Mouse (Mus musculus): ENCODE measurements at regions not wholly inside any gene's neighbourhood (a gene's known extent, or its start where the extent isn't known, plus 50 kb on each side); places are given as distances from the start of the nearest gene placed in this dataset.

DNA sequence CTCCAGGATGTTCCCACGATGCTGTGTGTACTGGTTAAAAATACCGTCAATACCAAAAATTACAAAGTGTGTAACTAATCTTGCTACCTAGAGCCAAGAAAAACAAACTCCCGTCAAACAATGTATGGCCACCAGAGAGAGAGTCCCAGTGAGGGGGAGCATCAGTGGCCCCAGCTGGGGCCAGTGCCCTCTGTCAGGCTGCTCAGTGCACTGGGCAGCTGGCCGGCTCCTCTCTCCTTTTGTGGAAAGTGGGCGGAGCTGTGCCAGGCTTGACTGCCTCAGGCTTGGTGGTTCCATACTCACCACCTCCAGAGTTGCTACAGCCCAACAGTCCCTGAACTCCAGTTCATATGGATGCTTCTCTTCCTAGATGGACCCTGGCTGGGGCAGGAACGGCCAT is 53.8 kb upstream of the Sept5 start:
- TF ChIP-seq POLR2A (IDR thresholded peaks at IDR 0.05; ENCODE audit: borderline replicate concordance, insufficient read depth, low read length) (no peak), CTCF (IDR thresholded peaks at IDR 0.05; ENCODE audit: borderline replicate concordance, insufficient read depth, low read depth, low read length) (no peak)
- 31% methylated on average over 6 of the region's 6 CpGs for WGBS
- Histone ChIP-seq H3K27me3 (ENCODE audit: control insufficient read depth, insufficient read depth, low read length) (no peaks in the 10 kb centered on the region), H3K27ac (ENCODE audit: insufficient read depth, low read length) (no peak overlapping the region), H3K4me1 (ENCODE audit: control insufficient read depth, insufficient read depth, low read length) (peaks cover 6% of the 10 kb centered on the region), H3K4me3 (replicated peaks; ENCODE audit: insufficient read depth, low read depth, low read length) (no peak overlapping the region)
- no peak for DNase-seq

DNA sequence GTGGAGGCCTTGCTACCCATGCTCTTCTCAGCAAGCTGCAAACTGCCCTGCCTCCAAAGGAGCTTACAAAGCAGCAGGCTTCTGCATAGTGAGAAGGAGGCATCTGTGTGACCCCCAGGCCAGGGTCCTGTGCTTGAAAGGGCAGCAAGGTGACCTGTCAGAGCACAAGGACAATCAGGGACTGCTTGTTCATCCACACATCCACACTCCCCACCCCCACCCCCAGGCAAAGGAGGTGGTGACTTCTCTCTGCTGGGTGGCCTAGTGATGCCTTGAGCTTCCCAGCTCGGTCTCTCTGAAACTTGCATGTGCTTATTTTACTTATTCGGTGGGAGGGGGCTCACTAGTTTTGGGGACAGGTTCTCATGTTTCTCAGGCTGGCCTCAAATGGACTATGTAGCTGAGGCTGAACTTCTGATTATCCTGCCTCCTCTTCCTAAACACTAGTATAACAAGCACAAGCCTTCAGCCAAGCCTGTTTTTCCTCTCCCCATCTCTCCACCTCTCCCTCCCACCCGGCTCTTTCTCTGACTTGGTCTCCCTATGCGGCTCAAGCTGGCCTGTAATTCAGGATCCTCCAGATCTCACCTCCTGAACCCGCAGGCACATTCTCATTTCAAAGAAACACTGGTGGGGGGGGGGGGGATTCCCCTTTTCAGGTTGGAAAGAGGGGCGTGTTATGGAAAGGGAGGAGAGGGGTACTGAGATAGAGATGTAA is 56.4 kb upstream of the Sept5 start:
- no peak for TF ChIP-seq POLR2A (IDR thresholded peaks at IDR 0.05; ENCODE audit: borderline replicate concordance, insufficient read depth, low read length)
- no peak for TF ChIP-seq CTCF (IDR thresholded peaks at IDR 0.05; ENCODE audit: borderline replicate concordance, insufficient read depth, low read depth, low read length)
- whole genome bisulfite sequencing = 39% methylated on average over 6 of the region's 6 CpGs

GRCm38 (mm10) chr16:18686916-18687315 is 57.2 kb upstream of the Sept5 start:
- H3K4me1 ChIP-seq (ENCODE audit: control insufficient read depth, insufficient read depth, low read length) = peaks cover 6% of the 10 kb centered on the region
- DNase-seq = peak; percentile 86 to 92
- peak overlapping the region; percentile 33 for H3K27ac ChIP-seq (ENCODE audit: insufficient read depth, low read length)
- H3K27me3 ChIP-seq (ENCODE audit: control insufficient read depth, insufficient read depth, low read length) = no peaks in the 10 kb centered on the region
- TF ChIP-seq CTCF (IDR thresholded peaks at IDR 0.05; ENCODE audit: borderline replicate concordance, insufficient read depth, low read depth, low read length) = no peak
- TF ChIP-seq POLR2A (IDR thresholded peaks at IDR 0.05; ENCODE audit: borderline replicate concordance, insufficient read depth, low read length) = peak; percentile 88
- WGBS = 1% methylated on average over 17 of the region's 17 CpGs
- peak overlapping the region; percentile 15 for H3K4me3 ChIP-seq (replicated peaks; ENCODE audit: insufficient read depth, low read depth, low read length)

More for the DNA sequence above, 56.4 kb upstream of the Sept5 start:
- Histone ChIP-seq H3K27me3 (ENCODE audit: control insufficient read depth, insufficient read depth, low read length) (no peaks in the 10 kb centered on the region), H3K4me1 (ENCODE audit: control insufficient read depth, insufficient read depth, low read length) (peaks cover 6% of the 10 kb centered on the region), H3K27ac (ENCODE audit: insufficient read depth, low read length) (peak overlapping the region; percentile 18; the same call in 1 of the 2 replicates), H3K4me3 (replicated peaks; ENCODE audit: insufficient read depth, low read depth, low read length) (no peak overlapping the region)
- DNase-seq = no peak

GRCm38 (mm10) chr16:18687367-18687766 is 57.6 kb upstream of the Sept5 start:
- WGBS = 5% methylated on average over 8 of the region's 8 CpGs
- H3K27me3 ChIP-seq (ENCODE audit: control insufficient read depth, insufficient read depth, low read length) = no peaks in the 10 kb centered on the region
- H3K4me3 ChIP-seq (replicated peaks; ENCODE audit: insufficient read depth, low read depth, low read length) = no peak overlapping the region
- H3K27ac ChIP-seq (ENCODE audit: insufficient read depth, low read length) = peak overlapping the region; percentile 33
- DNase-seq = peak; percentile 71 to 72
- H3K4me1 ChIP-seq (ENCODE audit: control insufficient read depth, insufficient read depth, low read length) = peaks cover 6% of the 10 kb centered on the region
- TF ChIP-seq CTCF (IDR thresholded peaks at IDR 0.05; ENCODE audit: borderline replicate concordance, insufficient read depth, low read depth, low read length) (peak; percentile 64), POLR2A (IDR thresholded peaks at IDR 0.05; ENCODE audit: borderline replicate concordance, insufficient read depth, low read length) (no peak)

GRCm38 (mm10) chr16:18695596-18695995 is 65.8 kb upstream of the Sept5 start:
- no peaks in the 10 kb centered on the region for H3K27me3 ChIP-seq (ENCODE audit: control insufficient read depth, insufficient read depth, low read length)
- TF ChIP-seq POLR2A (IDR thresholded peaks at IDR 0.05; ENCODE audit: borderline replicate concordance, insufficient read depth, low read length) = no peak
- TF ChIP-seq CTCF (IDR thresholded peaks at IDR 0.05; ENCODE audit: borderline replicate concordance, insufficient read depth, low read depth, low read length) = no peak
- H3K4me3 ChIP-seq (replicated peaks; ENCODE audit: insufficient read depth, low read depth, low read length) = no peak overlapping the region
- whole genome bisulfite sequencing = 73% methylated on average over 5 of the region's 5 CpGs
- no peak overlapping the region for H3K27ac ChIP-seq (ENCODE audit: insufficient read depth, low read length)
- DNase-seq = no peak
- H3K4me1 ChIP-seq (ENCODE audit: control insufficient read depth, insufficient read depth, low read length) = 0 out of 2 replicates have a peak, but pooled peaks cover 4% of the 10 kb centered on the region

DNA sequence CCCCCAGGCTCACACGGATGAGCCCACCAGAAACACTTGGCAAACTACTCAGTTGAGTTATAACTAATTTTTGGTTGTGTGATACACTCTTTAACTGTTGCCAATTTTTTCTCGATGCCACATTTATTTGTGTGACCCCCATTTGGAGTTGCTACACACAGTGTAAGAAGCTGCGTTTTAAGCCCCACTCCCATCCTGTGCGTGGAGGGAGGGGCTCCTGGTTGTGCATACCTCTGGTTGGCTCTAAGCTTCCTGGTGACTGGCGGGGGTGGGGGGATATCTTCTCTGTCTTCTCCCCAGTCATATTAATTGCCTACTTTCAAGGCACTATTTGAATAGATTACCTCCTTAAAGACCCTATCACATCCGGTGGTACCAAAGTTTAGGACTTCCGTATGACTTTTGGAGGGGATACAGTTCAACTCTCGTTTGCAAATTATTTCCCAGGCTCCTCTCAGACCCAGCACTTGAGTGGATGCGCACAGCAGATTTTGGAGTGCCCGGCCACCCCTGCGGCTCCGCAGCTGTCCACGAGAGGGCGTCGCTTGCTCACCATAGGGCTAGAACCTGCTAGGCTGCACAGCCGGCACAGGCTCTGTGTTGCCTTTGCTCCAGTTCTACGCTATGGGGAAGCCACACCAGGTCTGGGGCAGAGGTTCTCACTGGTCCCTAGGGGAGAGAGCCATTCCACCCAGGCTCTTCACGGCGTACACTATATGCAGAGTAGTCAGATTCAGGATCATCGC is 66.5 kb upstream of the Sept5 start:
- 0 out of 2 replicates have a peak, but pooled peaks cover 4% of the 10 kb centered on the region for H3K4me1 ChIP-seq (ENCODE audit: control insufficient read depth, insufficient read depth, low read length)
- DNase-seq = peak; percentile 75 to 84
- WGBS = 9% methylated on average over 20 of the region's 20 CpGs
- no peak overlapping the region for H3K27ac ChIP-seq (ENCODE audit: insufficient read depth, low read length)
- no peak overlapping the region for H3K4me3 ChIP-seq (replicated peaks; ENCODE audit: insufficient read depth, low read depth, low read length)
- TF ChIP-seq POLR2A (IDR thresholded peaks at IDR 0.05; ENCODE audit: borderline replicate concordance, insufficient read depth, low read length) (no peak), CTCF (IDR thresholded peaks at IDR 0.05; ENCODE audit: borderline replicate concordance, insufficient read depth, low read depth, low read length) (peak; percentile 81)
- no peaks in the 10 kb centered on the region for H3K27me3 ChIP-seq (ENCODE audit: control insufficient read depth, insufficient read depth, low read length)

GRCm38 (mm10) chr16:18696820-18697168 is 67.0 kb upstream of the Sept5 start:
- WGBS = 37% methylated on average over 5 of the region's 5 CpGs
- H3K27me3 ChIP-seq (ENCODE audit: control insufficient read depth, insufficient read depth, low read length) = no peaks in the 10 kb centered on the region
- no peak overlapping the region for H3K4me3 ChIP-seq (replicated peaks; ENCODE audit: insufficient read depth, low read depth, low read length)
- no peak for DNase-seq
- 0 out of 2 replicates have a peak, but pooled peaks cover 4% of the 10 kb centered on the region for H3K4me1 ChIP-seq (ENCODE audit: control insufficient read depth, insufficient read depth, low read length)
- no peak overlapping the region for H3K27ac ChIP-seq (ENCODE audit: insufficient read depth, low read length)
- TF ChIP-seq POLR2A (IDR thresholded peaks at IDR 0.05; ENCODE audit: borderline replicate concordance, insufficient read depth, low read length) (no peak), CTCF (IDR thresholded peaks at IDR 0.05; ENCODE audit: borderline replicate concordance, insufficient read depth, low read depth, low read length) (no peak)

DNA sequence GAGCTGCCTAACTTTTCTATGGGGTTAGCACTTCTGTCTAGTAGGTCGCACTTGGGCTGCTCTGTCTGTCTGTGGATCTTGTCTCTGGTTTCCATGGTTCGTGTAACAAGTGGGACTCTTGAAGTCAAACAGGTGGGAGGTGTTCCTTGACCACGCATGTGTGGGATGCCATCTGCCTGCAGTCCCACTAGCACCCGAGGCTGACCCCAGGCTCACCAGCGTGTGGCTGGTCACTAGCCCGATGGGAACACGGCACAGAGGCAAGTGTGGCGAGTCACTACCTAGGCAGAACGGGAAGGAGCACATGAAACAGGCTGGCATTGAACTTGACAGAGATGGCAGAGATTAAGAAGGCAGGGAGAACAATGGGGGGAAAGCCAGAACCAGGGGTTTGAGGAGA is 72.5 kb upstream of the Cldn5 start:
- no peak for TF ChIP-seq CTCF (IDR thresholded peaks at IDR 0.05; ENCODE audit: borderline replicate concordance, insufficient read depth, low read depth, low read length)
- no peak for TF ChIP-seq POLR2A (IDR thresholded peaks at IDR 0.05; ENCODE audit: borderline replicate concordance, insufficient read depth, low read length)
- no peak for DNase-seq
- Histone ChIP-seq H3K27me3 (ENCODE audit: control insufficient read depth, insufficient read depth, low read length) (no peaks in the 10 kb centered on the region), H3K27ac (ENCODE audit: insufficient read depth, low read length) (no peak overlapping the region), H3K4me3 (replicated peaks; ENCODE audit: insufficient read depth, low read depth, low read length) (no peak overlapping the region), H3K4me1 (ENCODE audit: control insufficient read depth, insufficient read depth, low read length) (no peaks in the 10 kb centered on the region)
- WGBS = 65% methylated on average over 9 of the region's 9 CpGs

Measured in cerebellum, adult 2 months (tissue).